Mouse (Mus musculus) T-cell, adult 2 months (primary cell): ENCODE measurements at regions not wholly inside any gene's neighbourhood (a gene's known extent, or its start where the extent isn't known, plus 50 kb on each side); places are given as distances from the start of the nearest gene placed in this dataset.
A peak's percentile ranks its signal among the peaks of the same experiment; 100 is the strongest.

Experiments used
- DNase-seq: peaks from one replicate; pipeline ENCODE4 v3.0.0; 2022; ENCODE audit warnings: low spot score

- DNase-seq, result no peak
Observed at GRCm38 (mm10) chr2:8628007-8628406, 1118.6 kb upstream of the Celf2 start.

- DNase-seq, result no peak
Observed at GRCm38 (mm10) chr2:8628485-8629208, 1119.3 kb upstream of the Celf2 start.

GRCm38 (mm10) chr2:8638082-8638481, 1128.7 kb upstream of the Celf2 start:
- DNase-seq, result no peak

- DNase-seq, result no peak
Observed at GRCm38 (mm10) chr2:8639282-8639681, 1129.9 kb upstream of the Celf2 start.

- no peak for DNase-seq
Observed at GRCm38 (mm10) chr2:8645463-8645862, 1136.1 kb upstream of the Celf2 start.

GRCm38 (mm10) chr2:8660544-8660943, 1151.2 kb upstream of the Celf2 start:
- DNase-seq, result no peak

- peak; percentile 44 for DNase-seq
Observed at GRCm38 (mm10) chr2:8673751-8674378, 1164.5 kb upstream of the Celf2 start.

- no peak for DNase-seq
Observed at GRCm38 (mm10) chr2:8675537-8675936, 1166.2 kb upstream of the Celf2 start.

GRCm38 (mm10) chr2:8676546-8676945, 1167.2 kb upstream of the Celf2 start:
- no peak for DNase-seq

- DNase-seq, result no peak
Observed at GRCm38 (mm10) chr2:8690846-8691643, 1181.7 kb upstream of the Celf2 start.

GRCm38 (mm10) chr2:8729306-8729705, 1151.7 kb upstream of the 4930412O13Rik start:
- DNase-seq, result no peak

- peak; percentile 28 for DNase-seq
Observed at GRCm38 (mm10) chr2:8754142-8754541, 1126.9 kb upstream of the 4930412O13Rik start.

GRCm38 (mm10) chr2:8756546-8756945, 1124.5 kb upstream of the 4930412O13Rik start:
- no peak for DNase-seq

GRCm38 (mm10) chr2:8770636-8771035, 1110.4 kb upstream of the 4930412O13Rik start:
- no peak for DNase-seq

GRCm38 (mm10) chr2:8781152-8781935, 1099.7 kb upstream of the 4930412O13Rik start:
- no peak for DNase-seq

GRCm38 (mm10) chr2:8782225-8782624, 1098.8 kb upstream of the 4930412O13Rik start:
- DNase-seq, result no peak

GRCm38 (mm10) chr2:8802061-8802460, 1079.0 kb upstream of the 4930412O13Rik start:
- DNase-seq, result no peak

- DNase-seq, result no peak
Observed at GRCm38 (mm10) chr2:8809609-8810008, 1071.4 kb upstream of the 4930412O13Rik start.

GRCm38 (mm10) chr2:8818127-8818526, 1062.9 kb upstream of the 4930412O13Rik start:
- no peak for DNase-seq

GRCm38 (mm10) chr2:8825406-8825805, 1055.6 kb upstream of the 4930412O13Rik start:
- DNase-seq, result no peak
